Mouse (Mus musculus) CD8-positive naive resting alpha-beta T cell, adult 2 months (primary cell): ENCODE data around the gene Olfr918.

ENCODE experiments used
- DNase-seq, 2 experiments: peaks; one replicate each; pipeline ENCODE4 v3.0.0; 2022; ENCODE audit warnings: low read depth in 2 of 2, low spot score in 2 of 2

Olfr918 gene

GRCm38 (mm10) chr9:38674501-38674900 is at the start of gene Olfr918:
Olfr918 (minus strand) TSS chr9:38674601.
- DNase-seq = no peak

DNA sequence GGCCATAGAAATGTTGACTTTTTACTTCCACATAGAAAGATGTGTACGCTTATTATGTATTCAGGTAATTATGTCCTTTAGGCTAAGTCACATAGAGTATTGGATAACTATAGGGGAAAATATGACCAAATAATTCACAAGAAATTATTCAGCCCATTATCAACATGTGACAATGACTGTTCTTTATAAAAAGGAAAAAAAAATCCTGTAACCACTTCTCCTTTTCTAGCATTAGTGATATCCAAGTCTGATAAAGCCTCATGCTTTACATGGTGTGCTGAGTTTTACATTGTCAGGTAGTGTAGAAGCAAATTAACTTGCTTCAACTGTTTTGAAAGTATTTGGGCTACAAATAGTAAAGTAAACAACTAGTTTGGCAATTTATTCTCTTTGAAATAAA is 49.6 kb upstream of the Olfr918 start:
- DNase-seq = no peak

DNA sequence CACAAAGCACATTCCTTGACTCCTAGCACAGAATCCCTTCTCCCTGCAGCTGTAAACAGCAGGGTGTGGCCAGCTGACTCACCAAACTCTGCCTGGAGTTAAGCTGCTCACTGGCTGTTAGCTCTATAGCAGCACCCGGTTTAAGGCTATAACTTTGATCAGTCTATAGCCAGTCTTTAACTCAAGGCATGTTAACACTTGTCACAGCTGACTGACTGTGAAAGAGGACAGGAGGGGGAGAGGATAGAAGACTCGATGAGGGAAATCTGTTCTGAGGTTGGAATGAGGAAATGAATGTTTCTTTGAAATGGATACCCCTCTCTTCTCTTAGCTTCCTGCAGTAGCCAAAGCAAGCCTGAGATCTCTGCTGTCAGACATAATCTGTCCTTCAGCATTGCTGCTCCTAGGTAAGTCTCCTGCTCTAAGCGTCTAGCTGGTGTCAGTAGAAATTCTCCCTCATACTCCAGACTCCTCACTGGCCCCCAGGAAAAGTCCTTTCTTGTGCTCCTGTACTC is 44.6 kb upstream of the Olfr918 start:
- no peak for DNase-seq

DNA sequence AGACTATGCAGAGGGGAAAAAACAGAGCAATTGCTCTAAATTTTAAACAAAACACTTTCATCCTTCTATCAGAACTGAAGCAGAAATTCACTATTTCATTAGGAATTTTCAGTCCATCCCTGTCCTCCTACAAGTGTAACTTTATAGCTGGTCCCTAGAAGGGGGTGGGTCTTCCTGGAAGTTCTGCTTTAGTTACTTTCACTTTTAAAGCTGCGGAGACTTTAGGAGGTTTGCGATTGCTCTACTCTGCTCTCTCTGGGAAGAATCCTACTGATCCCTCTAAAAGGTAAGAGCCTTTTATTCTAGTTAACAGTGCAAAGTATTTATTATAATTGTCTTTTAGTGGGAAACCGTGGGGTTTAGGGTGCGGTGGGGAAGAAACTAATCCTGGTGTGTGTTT is 43.7 kb upstream of the Olfr918 start, which contains the start of gene Vwa5a:
Gene Vwa5a (plus strand): TSS at position 167 of the 400 bp plus-strand sequence.
- no peak for DNase-seq

GRCm38 (mm10) chr9:38672887-38673286 is 1.5 kb downstream of the Olfr918 start:
- DNase-seq = no peak

- no peak for DNase-seq
These were observed 8.7 kb downstream of the Olfr918 start, which contains the start of gene Olfr917 for GRCm38 (mm10) chr9:38665742-38666141. Olfr917 (minus strand) TSS chr9:38665842.

GRCm38 (mm10) chr9:38659775-38660174 is 14.6 kb downstream of the Olfr918 start, which contains the start of gene Olfr916:
Olfr916 (minus strand) TSS chr9:38659875.
- DNase-seq = no peak

DNA sequence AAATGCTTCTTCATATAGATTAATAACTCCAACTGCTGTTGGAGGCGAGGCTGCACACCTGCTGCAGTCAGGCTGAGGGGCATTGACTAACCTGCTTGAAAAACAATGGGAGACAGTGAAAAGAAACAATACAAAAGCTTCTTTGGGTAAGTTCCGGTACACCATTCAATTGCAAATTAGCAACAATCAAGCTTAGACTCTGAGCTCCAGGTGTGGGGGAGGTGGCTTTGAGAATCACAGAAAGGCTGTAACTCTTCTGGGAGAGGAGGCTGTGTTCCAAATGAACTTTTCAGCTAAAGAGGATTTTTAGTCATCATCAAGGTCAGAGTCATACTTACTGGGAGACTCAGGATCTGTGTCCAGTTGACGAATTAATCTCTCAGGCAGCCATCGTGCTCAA is 42.0 kb downstream of the Olfr918 start:
- DNase-seq = no peak
